Mouse (Mus musculus) stomach, embryonic 16.5 days (tissue): ENCODE measurements at regions not wholly inside any gene's neighbourhood (a gene's known extent, or its start where the extent isn't known, plus 50 kb on each side); places are given as distances from the start of the nearest gene placed in this dataset.

Experiments
- ATAC-seq: fragments of 200-750 bp; cut with Nextera tagmentation; 2 replicates; pipeline ENCODE4 v1.8.0; 2017; ENCODE audit warnings: moderate number of reproducible peaks, moderate TSS enrichment; ENCODE audit not compliant: insufficient read depth, low FRiP score
- H3K27ac ChIP-seq: fragments of 300-500 bp; sonication (generic); 2 replicates; pipeline ENCODE4 v1.5.1; 2014; ENCODE audit warnings: low read length
- H3K27me3 ChIP-seq: fragments of 300-500 bp; sonication (generic); 2 replicates; pipeline ENCODE4 v1.6.1; 2014; ENCODE audit warnings: low read length, control low read depth, mixed read lengths; ENCODE audit not compliant: control insufficient read depth, insufficient read depth
- H3K36me3 ChIP-seq: fragments of 300-500 bp; sonication (generic); 2 replicates; pipeline ENCODE4 v1.6.1; 2014; ENCODE audit warnings: low read length; ENCODE audit not compliant: control insufficient read depth, insufficient read depth
- H3K4me1 ChIP-seq: fragments of 300-500 bp; sonication (generic); 2 replicates; pipeline ENCODE4 v1.6.1; 2014; ENCODE audit warnings: low read length, control low read depth, mixed read lengths; ENCODE audit not compliant: control insufficient read depth, insufficient read depth
- H3K4me2 ChIP-seq: fragments of 300-500 bp; sonication (generic); 2 replicates; pipeline ENCODE4 v1.6.1; 2014; ENCODE audit warnings: low read depth, low read length, mixed read lengths
- H3K4me3 ChIP-seq: fragments of 300-500 bp; sonication (generic); replicated peaks from 2 replicates; pipeline ENCODE4 v1.5.1; 2014; ENCODE audit warnings: mild to moderate bottlenecking, low read length
- H3K9ac ChIP-seq: fragments of 300-500 bp; sonication (generic); 2 replicates; pipeline ENCODE4 v1.6.1; 2014; ENCODE audit warnings: low read length
- H3K9me3 ChIP-seq: fragments of 300-500 bp; sonication (generic); replicated peaks from 2 replicates; pipeline ENCODE4 v1.6.1; 2016; ENCODE audit warnings: low read length, control low read depth; ENCODE audit not compliant: control insufficient read depth
- WGBS: fragments of 180-500 bp; shearing (Covaris S2); extraction: QIAGEN DNeasy Blood & Tissue Kit; methylation state at CpG from one replicate; pipeline ENCODE4 v1.1.7; 2014; 5-methylcytosine and 5-hydroxymethylcytosine counted together

DNA sequence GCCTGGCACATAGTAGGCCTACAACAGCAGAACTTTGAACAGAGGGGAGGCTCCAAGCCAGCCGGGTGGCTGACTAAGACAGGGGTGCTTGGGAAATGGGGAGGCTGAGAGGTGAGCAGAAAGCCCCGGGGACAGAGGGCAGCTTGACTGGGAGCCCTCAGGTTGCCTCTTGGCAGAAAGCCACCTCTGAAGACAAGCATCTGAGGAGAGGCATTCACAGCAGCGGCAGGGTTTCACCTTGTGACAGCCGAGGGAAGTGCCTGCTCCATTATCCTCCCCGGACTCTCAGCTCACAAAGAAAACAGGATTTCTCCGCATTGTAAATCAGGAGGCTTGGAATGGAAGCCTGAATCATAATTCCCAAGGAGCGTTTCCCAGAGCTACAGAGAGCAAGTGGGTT lies 146.8 kb upstream of the Zmiz1 start:
- ATAC-seq: no peak
- no peaks in the 10 kb centered on the region for H3K9me3 ChIP-seq
- no peak overlapping the region for H3K4me3 ChIP-seq
- H3K27ac ChIP-seq: no peak overlapping the region
- 27% methylated on average over 7 of the region's 7 CpGs for WGBS
- no peak overlapping the region for H3K9ac ChIP-seq
- H3K4me1 ChIP-seq: peaks cover 31% of the 10 kb centered on the region
- no peaks in the 10 kb centered on the region for H3K27me3 ChIP-seq
- H3K36me3 ChIP-seq: no peaks in the 10 kb centered on the region
- no peak overlapping the region for H3K4me2 ChIP-seq

GRCm38 (mm10) chr14:25312814-25313426 lies 146.1 kb upstream of the Zmiz1 start:
- Histone ChIP-seq H3K4me1 (peaks cover 33% of the 10 kb centered on the region), H3K9ac (no peak overlapping the region), H3K36me3 (no peaks in the 10 kb centered on the region), H3K4me3 (no peak overlapping the region), H3K27me3 (no peaks in the 10 kb centered on the region), H3K27ac (no peak overlapping the region), H3K4me2 (no peak overlapping the region), H3K9me3 (no peaks in the 10 kb centered on the region)
- whole genome bisulfite sequencing: 72% methylated on average over 6 of the region's 6 CpGs
- ATAC-seq: no peak

DNA sequence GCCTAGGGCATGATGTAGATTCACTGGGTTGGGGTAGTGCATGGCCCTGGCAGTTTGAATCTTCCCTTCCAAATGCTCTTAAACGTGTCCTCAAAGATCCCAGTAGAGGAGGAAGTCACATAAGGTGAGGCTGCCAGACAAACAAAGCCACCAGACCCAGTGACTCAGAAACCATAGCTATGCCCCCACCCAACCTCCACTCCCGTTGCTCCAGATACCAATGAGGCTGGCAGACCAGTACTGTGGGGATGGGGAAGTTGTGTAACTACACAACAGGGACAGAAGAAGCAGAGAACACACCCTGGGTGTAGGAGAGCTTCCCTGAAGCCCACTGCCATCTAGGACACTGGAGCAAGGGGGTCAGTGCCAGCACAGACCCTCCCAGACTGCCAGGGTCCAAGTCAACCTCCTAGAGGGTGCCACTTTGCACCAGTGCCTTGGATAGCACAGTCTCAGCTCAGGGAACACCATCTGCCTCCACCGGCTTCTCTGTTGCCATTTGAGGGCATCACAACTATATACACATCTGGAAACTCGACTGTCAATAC lies 145.2 kb upstream of the Zmiz1 start:
- Histone ChIP-seq H3K4me3 (no peak overlapping the region), H3K36me3 (no peaks in the 10 kb centered on the region), H3K9ac (no peak overlapping the region), H3K27ac (no peak overlapping the region), H3K27me3 (no peaks in the 10 kb centered on the region), H3K4me1 (peaks cover 33% of the 10 kb centered on the region), H3K9me3 (no peaks in the 10 kb centered on the region), H3K4me2 (no peak overlapping the region)
- no peak for ATAC-seq
- 59% methylated on average over 4 of the region's 4 CpGs for WGBS

DNA sequence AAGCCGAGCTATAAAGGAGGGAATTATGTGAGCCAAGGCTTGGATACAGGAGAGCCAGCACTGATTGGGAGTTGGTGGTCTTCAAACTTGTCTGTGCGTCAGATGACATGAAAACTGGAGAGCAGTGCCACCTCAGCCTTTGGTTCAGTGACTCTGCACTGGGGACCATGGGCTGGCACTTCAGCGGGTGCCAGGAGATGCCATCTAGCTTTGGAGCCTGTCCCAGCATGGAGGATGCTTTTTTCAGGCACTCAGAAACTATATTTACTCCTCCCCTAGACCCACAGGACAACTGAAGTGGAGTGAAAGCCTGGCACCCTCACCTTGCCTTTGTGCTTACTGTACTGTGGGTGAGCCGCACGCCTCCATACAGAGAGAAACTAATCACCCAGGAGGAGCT lies 142.5 kb upstream of the Zmiz1 start:
- Histone ChIP-seq H3K27ac (no peak overlapping the region), H3K27me3 (no peaks in the 10 kb centered on the region), H3K4me2 (no peak overlapping the region), H3K9me3 (no peaks in the 10 kb centered on the region), H3K9ac (no peak overlapping the region), H3K36me3 (no peaks in the 10 kb centered on the region), H3K4me1 (peaks cover 18% of the 10 kb centered on the region), H3K4me3 (no peak overlapping the region)
- WGBS: 92% methylated on average over 5 of the region's 5 CpGs
- no peak for ATAC-seq

- ATAC-seq: peak; percentile 87
Observed at GRCm38 (mm10) chr14:25317680-25318471, 141.1 kb upstream of the Zmiz1 start.

DNA sequence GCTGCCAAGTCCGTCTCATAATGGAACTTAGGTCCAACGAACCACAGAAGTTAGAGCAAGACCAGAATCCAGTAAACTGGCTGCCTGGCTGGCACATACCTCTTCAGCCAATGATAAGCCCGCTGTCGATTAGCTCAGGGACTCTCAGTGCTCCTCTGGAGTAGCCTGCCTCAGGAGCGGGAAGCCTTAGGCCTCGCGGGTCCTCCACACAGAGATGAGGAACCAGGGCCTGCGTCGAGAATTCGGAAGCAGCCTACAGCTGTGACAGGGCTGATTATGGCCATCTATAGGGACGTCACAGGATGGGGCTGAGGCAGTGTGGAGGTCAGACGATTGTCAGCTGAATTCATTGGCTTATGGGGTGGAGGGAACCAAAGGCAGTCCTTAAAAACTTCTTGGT lies 140.1 kb upstream of the Zmiz1 start:
- WGBS: 76% methylated on average over 12 of the region's 12 CpGs
- Histone ChIP-seq H3K27ac (peak overlapping the region; percentile 76; the same call in 1 of the 2 replicates), H3K4me3 (no peak overlapping the region)

More at GRCm38 (mm10) chr14:25317680-25318471, 141.1 kb upstream of the Zmiz1 start:
- H3K4me3 ChIP-seq: peak overlapping the region; percentile 12; the same call in 1 of the 2 replicates
- H3K9ac ChIP-seq: peak overlapping the region; percentile 63
- peak overlapping the region; percentile 44 for H3K4me2 ChIP-seq
- peak overlapping the region; percentile 76 for H3K27ac ChIP-seq
- H3K4me1 ChIP-seq: peaks cover 12% of the 10 kb centered on the region
- H3K36me3 ChIP-seq: no peaks in the 10 kb centered on the region
- no peaks in the 10 kb centered on the region for H3K27me3 ChIP-seq
- H3K9me3 ChIP-seq: no peaks in the 10 kb centered on the region
- 19% methylated on average over 36 of the region's 37 CpGs for WGBS

DNA sequence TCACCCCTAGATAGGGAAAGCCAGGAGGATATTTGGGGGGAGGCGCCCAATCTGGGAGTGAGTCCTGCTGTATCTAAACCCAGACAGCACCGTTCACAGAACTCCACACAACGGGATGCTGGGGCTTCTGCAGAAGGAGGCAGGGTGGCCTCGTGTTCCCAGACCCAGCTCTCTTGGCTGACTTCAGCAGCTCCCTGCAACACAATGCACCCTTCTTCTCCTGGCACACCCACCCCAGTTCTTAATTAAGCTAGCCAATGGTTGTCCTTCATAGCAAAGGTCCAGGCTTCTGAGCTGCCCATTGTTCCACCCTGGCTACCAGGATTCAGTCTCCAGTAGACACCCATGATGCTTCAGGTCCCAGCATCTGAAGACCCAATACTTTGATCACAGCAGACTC lies 138.8 kb upstream of the Zmiz1 start:
- 73% methylated on average over 4 of the region's 4 CpGs for WGBS
- Histone ChIP-seq H3K27me3 (no peaks in the 10 kb centered on the region), H3K9ac (no peak overlapping the region), H3K4me1 (peaks cover 15% of the 10 kb centered on the region), H3K9me3 (no peaks in the 10 kb centered on the region), H3K4me2 (no peak overlapping the region), H3K4me3 (no peak overlapping the region), H3K36me3 (no peaks in the 10 kb centered on the region), H3K27ac (no peak overlapping the region)
- no peak for ATAC-seq

More for the DNA sequence above, 140.1 kb upstream of the Zmiz1 start:
- no peak overlapping the region for H3K4me2 ChIP-seq
- no peaks in the 10 kb centered on the region for H3K9me3 ChIP-seq
- H3K4me1 ChIP-seq: peaks cover 15% of the 10 kb centered on the region
- no peak overlapping the region for H3K9ac ChIP-seq
- H3K36me3 ChIP-seq: no peaks in the 10 kb centered on the region
- no peak for ATAC-seq
- H3K27me3 ChIP-seq: no peaks in the 10 kb centered on the region

DNA sequence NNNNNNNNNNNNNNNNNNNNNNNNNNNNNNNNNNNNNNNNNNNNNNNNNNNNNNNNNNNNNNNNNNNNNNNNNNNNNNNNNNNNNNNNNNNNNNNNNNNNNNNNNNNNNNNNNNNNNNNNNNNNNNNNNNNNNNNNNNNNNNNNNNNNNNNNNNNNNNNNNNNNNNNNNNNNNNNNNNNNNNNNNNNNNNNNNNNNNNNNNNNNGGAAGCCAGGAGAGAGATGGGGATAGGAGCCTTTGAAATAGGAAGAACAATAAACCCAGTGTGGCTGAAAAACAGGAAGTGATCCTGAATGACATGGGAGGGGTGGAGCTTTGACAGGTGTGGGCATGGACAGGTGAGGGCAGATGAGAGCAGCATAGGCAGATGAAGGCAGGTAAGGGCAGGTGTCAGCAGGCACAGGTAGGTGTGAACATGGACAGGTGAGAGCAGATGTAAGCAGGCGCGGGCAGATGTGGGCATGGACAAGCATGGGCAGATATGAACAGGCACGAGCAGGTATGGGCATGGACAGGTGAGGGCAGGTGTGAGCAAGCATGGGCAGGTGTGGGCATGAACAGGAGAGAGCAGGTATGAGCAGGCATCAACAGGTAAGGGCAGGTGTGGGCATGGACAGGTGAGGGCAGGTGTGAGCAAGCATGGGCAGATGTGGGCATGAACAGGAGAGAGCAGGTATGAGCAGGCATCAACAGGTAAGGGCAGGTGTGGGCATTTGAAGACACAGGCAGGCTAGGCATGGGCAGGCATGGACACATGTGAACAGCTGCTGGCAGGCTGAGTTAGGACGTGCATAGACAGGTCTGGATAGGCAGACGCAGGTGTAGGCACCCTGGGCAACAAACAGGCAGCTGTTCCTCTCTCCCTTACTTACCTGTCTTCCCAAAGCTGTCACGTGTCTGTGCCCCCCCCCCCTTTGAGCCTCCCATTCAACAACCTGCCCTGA lies 135.2 kb upstream of the Zmiz1 start:
- Histone ChIP-seq H3K4me2 (no peak overlapping the region), H3K27ac (peak overlapping the region; percentile 27; the same call in 1 of the 2 replicates), H3K27me3 (no peaks in the 10 kb centered on the region), H3K9ac (no peak overlapping the region), H3K36me3 (no peaks in the 10 kb centered on the region), H3K4me3 (no peak overlapping the region), H3K4me1 (peaks cover 6% of the 10 kb centered on the region; the same call in 1 of the 2 replicates), H3K9me3 (no peaks in the 10 kb centered on the region)
- 0 out of 2 replicates have a peak, but pooled peaks have one; percentile 31 for ATAC-seq
- WGBS: 86% methylated on average over 6 of the region's 6 CpGs
